Mouse (Mus musculus): ENCODE measurements around the gene Slc26a6. TPM values are rescaled to one million over a fixed set of nuclear protein-coding genes. Genes with fewer than 3 reads are reported as not detected.

Gene Slc26a6
- polyA plus RNA-seq, 1 experiment from 2014 or later: 6.7 TPM

Small RNA genes lying within 50 kb of the gene (microRNA-seq; reads per million reads assigned to microRNA genes)
- not detected for gene Gm23156

Other genes with a start within 250 kb of the Slc26a6 start
- gene Arih2, start 203.9 kb upstream of the Slc26a6 start, polyA plus RNA-seq (2015; fragmentation: Nextera tagmentation; extraction: Ambion mirVana): 28.6 and 35.1 TPM in 2 replicates
- gene Slc25a20, start 191.2 kb upstream of the Slc26a6 start, polyA plus RNA-seq (2015; fragmentation: Nextera tagmentation; extraction: Ambion mirVana): 25.6 and 26.5 TPM in 2 replicates
- gene Prkar2a, start 164.0 kb upstream of the Slc26a6 start, polyA plus RNA-seq (2015; fragmentation: Nextera tagmentation; extraction: Ambion mirVana): 9.5 and 10.6 TPM in 2 replicates
- gene Ip6k2, start 69.5 kb upstream of the Slc26a6 start, polyA plus RNA-seq (2015; fragmentation: Nextera tagmentation; extraction: Ambion mirVana): 11.5 and 11.6 TPM in 2 replicates
- gene Nckipsd, start 44.9 kb upstream of the Slc26a6 start, polyA plus RNA-seq (2015; fragmentation: Nextera tagmentation; extraction: Ambion mirVana): 3.9 and 5.9 TPM in 2 replicates
- gene Celsr3, start 27.0 kb upstream of the Slc26a6 start, polyA plus RNA-seq (2015; fragmentation: Nextera tagmentation; extraction: Ambion mirVana): 0.03 TPM in 2 replicates
- not detected in 2 replicates for gene Tmem89, start 61.3 kb downstream of the Slc26a6 start, polyA plus RNA-seq (2015; fragmentation: Nextera tagmentation; extraction: Ambion mirVana)
- gene Uqcrc1, start 83.3 kb downstream of the Slc26a6 start, polyA plus RNA-seq (2015; fragmentation: Nextera tagmentation; extraction: Ambion mirVana): 354 and 355 TPM in 2 replicates
- 0.28 and 0.38 TPM in 2 replicates for gene Col7a1, start 100.3 kb downstream of the Slc26a6 start, polyA plus RNA-seq (2015; fragmentation: Nextera tagmentation; extraction: Ambion mirVana)
- gene Ucn2, start 132.7 kb downstream of the Slc26a6 start, polyA plus RNA-seq (2015; fragmentation: Nextera tagmentation; extraction: Ambion mirVana): not detected in 2 replicates
- 2.3 and 2.5 TPM in 2 replicates for gene Pfkfb4, start 138.5 kb downstream of the Slc26a6 start, polyA plus RNA-seq (2015; fragmentation: Nextera tagmentation; extraction: Ambion mirVana)
- gene Shisa5, start 185.3 kb downstream of the Slc26a6 start, polyA plus RNA-seq (2015; fragmentation: Nextera tagmentation; extraction: Ambion mirVana): 20.0 and 21.8 TPM in 2 replicates
- 7.4 and 8.9 TPM in 2 replicates for gene Trex1, start 206.5 kb downstream of the Slc26a6 start, polyA plus RNA-seq (2015; fragmentation: Nextera tagmentation; extraction: Ambion mirVana)
- 12.6 and 12.7 TPM in 2 replicates for gene Atrip, start 220.8 kb downstream of the Slc26a6 start, polyA plus RNA-seq (2015; fragmentation: Nextera tagmentation; extraction: Ambion mirVana)
- 14.6 and 14.7 TPM in 2 replicates for gene Ccdc51, start 229.2 kb downstream of the Slc26a6 start, polyA plus RNA-seq (2015; fragmentation: Nextera tagmentation; extraction: Ambion mirVana)
- gene Tma7, start 229.3 kb downstream of the Slc26a6 start, polyA plus RNA-seq (2015; fragmentation: Nextera tagmentation; extraction: Ambion mirVana): 480 and 506 TPM in 2 replicates
- gene Plxnb1, start 242.1 kb downstream of the Slc26a6 start, polyA plus RNA-seq (2015; fragmentation: Nextera tagmentation; extraction: Ambion mirVana): 2.3 and 3.2 TPM in 2 replicates

All from liver, embryonic 13.5 days (tissue).